Mouse (Mus musculus): Measurements from ENCODE around the gene Cyth2. TPM values are rescaled to one million over a fixed set of nuclear protein-coding genes. Genes with fewer than 3 reads are reported as not detected.

Gene Cyth2
- polyA plus RNA-seq, 1 experiment, result 21.7 TPM

DNA sequence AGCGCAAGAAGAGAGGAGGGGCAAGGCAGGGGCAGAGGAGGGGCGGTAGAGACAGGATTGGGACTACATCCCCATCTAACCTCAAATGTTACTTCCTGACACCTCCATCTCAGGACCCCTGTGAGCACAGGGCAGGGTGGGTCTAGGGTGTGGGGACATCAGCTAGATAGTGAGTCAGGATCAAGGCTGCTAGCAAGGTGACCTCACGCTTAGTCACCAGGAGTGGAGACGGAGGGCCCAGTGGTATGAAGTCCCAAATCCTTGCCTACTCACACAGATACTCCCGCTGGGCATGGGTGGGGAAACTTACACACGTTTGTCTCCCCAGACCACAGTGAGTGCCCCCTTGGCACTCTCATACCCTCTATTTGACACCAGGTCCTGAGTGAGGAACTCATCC, 11.8 kb downstream of the Cyth2 start:
- Histone ChIP-seq H3K27ac (ENCODE audit: insufficient read depth, low read length) (no peak overlapping the region), H3K36me3 (ENCODE audit: control insufficient read depth, insufficient read depth, low read length) (peaks cover 5% of the 10 kb centered on the region), H3K27me3 (ENCODE audit: control insufficient read depth, insufficient read depth, low read length) (peaks cover 11% of the 10 kb centered on the region), H3K4me1 (ENCODE audit: control insufficient read depth, insufficient read depth, insufficient read length) (peaks cover 15% of the 10 kb centered on the region), H3K4me3 (ENCODE audit: extremely low read depth, insufficient read depth, insufficient read length) (no peak overlapping the region)
- no peak for DNase-seq (ENCODE audit: low read depth in 1 of 2, low spot score in 2 of 2)
- no peak for TF ChIP-seq POLR2A (IDR thresholded peaks at IDR 0.05; ENCODE audit: low read depth, low read length)
- TF ChIP-seq CTCF (IDR thresholded peaks at IDR 0.05; ENCODE audit: extremely low read depth, insufficient read depth, insufficient read length, insufficient replicate concordance), result no peak
- WGBS, result 81% methylated on average over 6 of the region's 6 CpGs

DNA sequence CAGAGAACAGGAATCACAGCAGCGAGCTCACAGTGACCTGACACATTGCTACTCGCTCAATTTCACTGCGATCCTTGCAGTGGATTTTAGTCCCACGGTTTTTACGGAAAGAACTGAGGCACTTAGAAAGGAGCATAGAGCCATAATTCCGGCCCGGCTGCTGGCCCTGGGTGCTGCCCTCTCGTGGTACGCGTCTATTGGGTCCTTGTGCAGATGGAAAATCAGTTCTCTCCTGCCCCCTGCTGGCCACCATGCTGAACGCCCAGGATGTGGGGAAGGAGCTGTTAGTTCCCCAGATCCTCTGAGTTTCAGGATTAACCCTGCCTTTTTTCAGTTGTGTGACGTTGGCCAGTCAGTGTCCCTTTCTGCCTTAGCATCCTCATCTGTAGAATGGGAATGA, 13.0 kb downstream of the Cyth2 start:
- peak overlapping the region; percentile 55 for H3K4me3 ChIP-seq (ENCODE audit: extremely low read depth, insufficient read depth, insufficient read length)
- H3K4me1 ChIP-seq (ENCODE audit: control insufficient read depth, insufficient read depth, insufficient read length), result peaks cover 15% of the 10 kb centered on the region
- no peaks in the 10 kb centered on the region for H3K36me3 ChIP-seq (ENCODE audit: control insufficient read depth, insufficient read depth, low read length)
- peaks cover 13% of the 10 kb centered on the region for H3K27me3 ChIP-seq (ENCODE audit: control insufficient read depth, insufficient read depth, low read length)
- under 1% methylated on average over 12 of the region's 12 CpGs for WGBS
- no peak overlapping the region for H3K27ac ChIP-seq (ENCODE audit: insufficient read depth, low read length)
- TF ChIP-seq POLR2A (IDR thresholded peaks at IDR 0.05; ENCODE audit: low read depth, low read length), result no peak
- TF ChIP-seq CTCF (IDR thresholded peaks at IDR 0.05; ENCODE audit: extremely low read depth, insufficient read depth, insufficient read length, insufficient replicate concordance), result peak; percentile 100
- DNase-seq (ENCODE audit: low read depth in 1 of 2, low spot score in 2 of 2), result peak; percentile 86 to 91

DNA sequence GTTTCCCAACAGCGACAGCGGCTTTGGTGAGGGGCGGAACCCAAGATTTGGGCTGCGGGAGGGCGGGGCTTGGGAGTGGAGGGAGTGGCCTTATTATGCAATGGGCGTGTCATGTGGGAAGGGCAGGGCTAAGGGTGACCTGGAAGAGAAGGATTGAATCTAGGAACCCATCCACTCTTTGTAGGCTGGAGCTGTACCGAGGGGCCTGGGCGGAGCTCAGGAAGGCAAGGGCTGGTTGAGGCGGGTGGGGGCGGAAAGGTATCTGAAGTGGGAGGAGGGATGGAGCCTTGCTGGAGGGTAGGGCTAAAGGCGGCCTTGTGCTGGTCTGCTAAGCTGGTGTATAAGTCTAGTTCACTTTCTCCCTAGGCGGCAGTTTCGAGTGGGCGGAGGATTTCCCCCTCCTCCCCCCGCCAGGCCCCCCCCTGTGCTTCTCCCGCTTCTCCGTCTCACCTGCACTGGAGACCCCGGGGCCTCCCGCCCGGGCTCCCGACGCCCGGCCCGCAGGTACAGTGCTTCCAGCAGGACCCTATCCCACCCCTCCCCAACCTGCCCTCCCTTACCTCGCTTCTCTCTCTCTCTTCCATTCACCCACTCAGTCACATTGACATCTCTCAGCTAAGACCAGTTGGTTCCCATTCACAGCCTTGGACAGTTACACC, 13.7 kb downstream of the Cyth2 start:
- Histone ChIP-seq H3K27me3 (ENCODE audit: control insufficient read depth, insufficient read depth, low read length) (peaks cover 13% of the 10 kb centered on the region), H3K4me1 (ENCODE audit: control insufficient read depth, insufficient read depth, insufficient read length) (peaks cover 15% of the 10 kb centered on the region), H3K36me3 (ENCODE audit: control insufficient read depth, insufficient read depth, low read length) (no peaks in the 10 kb centered on the region), H3K4me3 (ENCODE audit: extremely low read depth, insufficient read depth, insufficient read length) (peak overlapping the region; percentile 55), H3K27ac (ENCODE audit: insufficient read depth, low read length) (peak overlapping the region; percentile 24)
- WGBS, result 2% methylated on average over 18 of the region's 25 CpGs
- TF ChIP-seq CTCF (IDR thresholded peaks at IDR 0.05; ENCODE audit: extremely low read depth, insufficient read depth, insufficient read length, insufficient replicate concordance) (no peak), POLR2A (IDR thresholded peaks at IDR 0.05; ENCODE audit: low read depth, low read length) (no peak)
- peak; percentile 35 to 46 for DNase-seq (ENCODE audit: low read depth in 1 of 2, low spot score in 2 of 2)

DNA sequence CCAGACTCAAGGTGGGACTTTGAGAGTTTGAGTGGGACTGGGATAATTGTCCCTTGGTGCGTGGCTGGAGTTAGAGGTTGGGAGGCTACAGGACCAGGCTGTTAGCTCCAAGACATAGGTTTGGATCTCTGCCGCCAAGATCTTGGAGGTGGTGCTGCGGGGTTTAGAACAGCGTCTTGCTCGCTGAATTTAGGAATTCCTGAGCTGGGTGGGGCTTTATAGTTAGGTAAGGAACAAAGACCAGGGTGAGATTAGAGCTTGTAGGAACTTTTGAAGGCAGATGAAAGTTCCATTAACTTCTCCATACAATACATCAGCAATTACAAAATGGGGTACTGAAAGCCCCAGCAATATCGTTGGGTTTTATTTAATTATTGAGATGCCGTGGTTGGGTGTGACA, 14.4 kb downstream of the Cyth2 start:
- WGBS, result 49% methylated on average over 7 of the region's 7 CpGs
- Histone ChIP-seq H3K27me3 (ENCODE audit: control insufficient read depth, insufficient read depth, low read length) (peaks cover 13% of the 10 kb centered on the region), H3K27ac (ENCODE audit: insufficient read depth, low read length) (no peak overlapping the region), H3K4me1 (ENCODE audit: control insufficient read depth, insufficient read depth, insufficient read length) (peaks cover 15% of the 10 kb centered on the region), H3K36me3 (ENCODE audit: control insufficient read depth, insufficient read depth, low read length) (no peaks in the 10 kb centered on the region), H3K4me3 (ENCODE audit: extremely low read depth, insufficient read depth, insufficient read length) (no peak overlapping the region)
- DNase-seq (ENCODE audit: low read depth in 1 of 2, low spot score in 2 of 2), result no peak
- no peak for TF ChIP-seq CTCF (IDR thresholded peaks at IDR 0.05; ENCODE audit: extremely low read depth, insufficient read depth, insufficient read length, insufficient replicate concordance)
- TF ChIP-seq POLR2A (IDR thresholded peaks at IDR 0.05; ENCODE audit: low read depth, low read length), result no peak

DNA sequence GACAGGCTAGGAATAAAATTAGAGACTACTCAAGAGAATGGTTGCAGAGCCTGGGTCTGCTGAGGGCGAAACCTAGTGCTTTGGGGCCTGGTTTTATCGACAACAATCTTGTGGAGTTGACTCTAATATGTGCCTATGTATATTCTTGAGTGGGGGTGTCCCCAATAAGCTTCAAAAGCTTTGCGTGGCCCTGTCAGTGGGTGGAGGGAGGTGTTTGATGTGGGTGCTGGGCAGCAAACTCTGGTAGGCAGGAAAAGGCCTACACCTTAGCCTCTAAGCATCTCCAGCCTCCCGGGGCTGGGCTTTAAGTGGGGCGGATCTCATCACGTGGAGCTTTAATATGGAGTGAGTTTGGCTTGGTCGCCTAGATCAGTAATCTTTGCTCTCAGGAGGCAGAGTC, 15.4 kb downstream of the Cyth2 start:
- peaks cover 15% of the 10 kb centered on the region for H3K4me1 ChIP-seq (ENCODE audit: control insufficient read depth, insufficient read depth, insufficient read length)
- TF ChIP-seq CTCF (IDR thresholded peaks at IDR 0.05; ENCODE audit: extremely low read depth, insufficient read depth, insufficient read length, insufficient replicate concordance) (no peak), POLR2A (IDR thresholded peaks at IDR 0.05; ENCODE audit: low read depth, low read length) (no peak)
- 53% methylated on average over 7 of the region's 7 CpGs for WGBS
- H3K27ac ChIP-seq (ENCODE audit: insufficient read depth, low read length), result no peak overlapping the region
- DNase-seq (ENCODE audit: low read depth in 1 of 2, low spot score in 2 of 2), result no peak
- H3K4me3 ChIP-seq (ENCODE audit: extremely low read depth, insufficient read depth, insufficient read length), result peak overlapping the region; percentile 9; the same call in 1 of the 2 replicates
- peaks cover 13% of the 10 kb centered on the region for H3K27me3 ChIP-seq (ENCODE audit: control insufficient read depth, insufficient read depth, low read length)
- no peaks in the 10 kb centered on the region for H3K36me3 ChIP-seq (ENCODE audit: control insufficient read depth, insufficient read depth, low read length)

DNA sequence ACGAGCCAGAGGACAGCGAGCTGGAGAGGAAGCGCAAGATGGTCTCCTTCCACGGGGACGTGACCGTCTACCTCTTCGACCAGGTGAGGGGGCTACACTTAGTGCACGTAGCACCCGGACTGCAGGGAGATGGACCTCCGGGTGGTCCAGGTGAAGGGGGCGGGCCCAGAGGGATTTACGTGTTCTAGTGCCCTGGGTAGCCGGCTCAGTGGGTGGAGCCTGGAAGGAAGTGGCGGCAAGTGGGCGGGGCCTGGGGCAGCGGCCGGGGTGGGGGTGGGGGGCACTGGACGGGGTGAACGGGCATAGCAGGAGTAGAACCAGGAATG, 15.9 kb downstream of the Cyth2 start:
- no peak overlapping the region for H3K27ac ChIP-seq (ENCODE audit: insufficient read depth, low read length)
- H3K36me3 ChIP-seq (ENCODE audit: control insufficient read depth, insufficient read depth, low read length), result no peaks in the 10 kb centered on the region
- 3% methylated on average over 19 of the region's 19 CpGs for WGBS
- H3K27me3 ChIP-seq (ENCODE audit: control insufficient read depth, insufficient read depth, low read length), result peaks cover 13% of the 10 kb centered on the region
- TF ChIP-seq CTCF (IDR thresholded peaks at IDR 0.05; ENCODE audit: extremely low read depth, insufficient read depth, insufficient read length, insufficient replicate concordance) (no peak), POLR2A (IDR thresholded peaks at IDR 0.05; ENCODE audit: low read depth, low read length) (no peak)
- H3K4me3 ChIP-seq (ENCODE audit: extremely low read depth, insufficient read depth, insufficient read length), result peak overlapping the region; percentile 66
- peak in 1 of 2 experiments; percentile 39 for DNase-seq (ENCODE audit: low read depth in 1 of 2, low spot score in 2 of 2)
- peaks cover 15% of the 10 kb centered on the region for H3K4me1 ChIP-seq (ENCODE audit: control insufficient read depth, insufficient read depth, insufficient read length)
